Mouse (Mus musculus) adrenal gland, postnatal 10 days (tissue): Measurements from ENCODE around the gene H2-DMa. TPM values are rescaled to one million over a fixed set of nuclear protein-coding genes. Genes with fewer than 3 reads are reported as not detected.
A peak's percentile ranks its signal among the peaks of the same experiment; 100 is the strongest.
"Not testable (repeated sequence)": the region's sequence is repeated elsewhere in the genome, so short reads cannot be mapped to it uniquely, and the experiment has no call there.

ENCODE experiments used
- DNase-seq: peaks from one replicate; pipeline ENCODE4 v3.0.0; 2021; ENCODE audit warnings: mixed read lengths
- total RNA-seq, 2 experiments: library from RNA; stranded (reverse); gene quantifications; 2 replicates each; pipeline ENCODE4 v1.2.3; 2021

The H2-DMa gene
- total RNA-seq, 2 experiments from 2014 or later = 8.9 to 15.2 TPM

DNA sequence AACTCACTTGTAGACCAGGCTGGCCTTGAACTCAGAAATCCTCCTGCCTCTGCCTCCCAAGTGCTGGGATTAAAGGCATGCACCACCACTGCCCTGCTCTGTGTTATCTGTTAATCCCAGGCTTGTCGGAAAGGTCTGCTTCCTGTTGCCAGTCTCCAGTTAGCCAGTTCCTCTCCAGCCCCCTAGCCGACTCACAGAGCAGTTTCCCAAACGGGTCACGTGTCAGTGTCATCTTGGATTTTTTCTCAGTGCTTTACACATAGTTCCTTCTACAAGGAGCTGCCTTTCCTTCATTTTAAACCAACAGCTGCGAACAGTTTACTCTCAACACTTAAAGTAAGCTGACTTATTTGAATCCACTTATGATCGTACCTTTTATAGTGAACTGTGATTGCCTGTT, 5.3 kb downstream of the H2-DMa start:
- no peak for DNase-seq

- no peak for DNase-seq
Measured at GRCm38 (mm10) chr17:34126826-34127420, 7.6 kb downstream of the H2-DMa start.

DNA sequence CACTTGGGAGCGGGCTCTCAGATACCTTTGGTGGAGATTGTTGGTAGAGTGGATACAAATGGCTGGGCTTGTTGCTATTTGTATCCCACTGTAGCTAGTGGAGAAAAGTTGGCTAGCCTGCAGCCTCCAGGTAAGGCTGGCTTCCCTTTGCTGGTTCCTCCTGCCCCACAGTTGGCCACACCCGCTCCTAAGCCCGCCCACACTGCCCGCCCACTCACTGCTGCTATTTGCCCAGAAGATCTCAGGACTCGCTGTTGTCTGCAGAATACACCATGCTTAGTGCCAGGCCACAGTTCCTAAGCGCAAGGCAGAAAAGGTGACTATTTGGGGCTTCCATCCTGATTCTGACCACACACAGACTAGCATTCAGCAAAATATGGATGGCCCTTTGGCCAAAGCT, 8.1 kb downstream of the H2-DMa start:
- DNase-seq = peak; percentile 70

DNA sequence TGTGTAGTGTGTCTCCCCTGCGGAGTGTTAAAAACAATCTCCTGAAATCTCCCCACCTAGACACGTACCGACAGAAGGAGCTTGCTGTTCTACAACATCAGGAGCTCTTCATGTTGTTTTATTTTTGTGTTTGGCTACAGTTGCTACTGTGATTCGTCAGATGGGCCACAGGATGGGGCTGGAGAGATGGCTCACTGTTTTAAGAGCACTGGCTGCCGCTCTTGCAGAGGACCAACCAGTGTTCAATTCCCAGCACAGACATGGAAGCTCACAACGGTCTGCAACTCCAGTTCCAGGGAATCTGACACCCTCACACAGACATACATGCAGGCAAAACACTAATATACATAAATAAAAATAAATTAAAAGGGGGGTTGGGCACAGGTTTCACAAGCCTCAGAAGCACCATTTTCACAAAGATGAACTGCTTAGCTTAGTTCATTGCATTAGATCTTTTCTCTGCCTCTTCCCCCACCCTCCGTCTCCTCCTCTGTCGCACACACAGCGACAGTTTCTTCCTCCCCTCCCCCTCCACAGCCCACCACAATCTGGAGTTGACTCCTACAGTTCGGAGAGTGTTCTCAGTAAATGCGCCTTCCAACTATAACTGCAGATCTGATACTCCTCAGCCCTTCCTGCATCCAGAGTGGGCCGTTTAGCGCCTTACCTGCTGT, 9.1 kb downstream of the H2-DMa start:
- no peak for DNase-seq

DNA sequence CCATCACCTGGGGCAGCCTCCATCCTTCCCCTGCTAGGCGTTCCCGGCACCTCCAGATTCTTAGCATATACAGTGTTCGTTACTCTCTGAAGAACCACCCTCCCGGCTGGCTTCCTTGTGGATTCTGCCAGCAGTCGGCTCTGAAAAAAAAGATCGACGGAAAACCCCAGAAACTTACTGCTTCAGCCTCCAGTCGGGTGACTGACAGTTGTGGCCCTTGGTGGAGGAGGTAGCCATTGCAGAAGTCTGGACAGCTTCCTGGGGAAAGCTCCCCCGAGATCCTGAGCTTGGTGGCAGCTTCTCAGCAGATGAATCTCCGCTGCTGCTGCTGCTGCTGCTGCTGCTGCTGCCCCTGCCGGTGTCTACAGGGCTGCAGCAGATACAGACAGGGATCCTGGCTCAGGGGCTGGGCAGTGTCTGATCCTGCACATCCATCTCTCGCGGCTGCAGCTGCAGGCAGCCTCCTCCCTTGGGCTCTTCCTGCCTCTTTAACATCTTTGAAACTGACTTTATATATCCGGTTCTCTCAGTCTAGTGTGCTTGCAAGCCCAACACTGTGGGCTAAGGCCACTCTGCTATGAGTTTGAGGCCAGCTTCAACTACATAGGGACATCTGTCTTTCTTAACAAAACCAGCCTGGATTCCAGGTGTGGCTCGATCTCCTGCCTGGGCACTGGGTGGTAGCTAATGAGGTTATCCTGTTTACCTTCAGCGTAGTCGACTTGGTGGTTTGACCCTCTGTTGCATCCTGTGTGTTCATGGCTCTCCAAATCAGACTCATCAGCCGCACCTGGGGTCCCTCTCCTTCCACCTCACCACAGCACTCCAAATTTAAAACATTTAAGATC, 9.8 kb downstream of the H2-DMa start:
- no peak for DNase-seq

DNA sequence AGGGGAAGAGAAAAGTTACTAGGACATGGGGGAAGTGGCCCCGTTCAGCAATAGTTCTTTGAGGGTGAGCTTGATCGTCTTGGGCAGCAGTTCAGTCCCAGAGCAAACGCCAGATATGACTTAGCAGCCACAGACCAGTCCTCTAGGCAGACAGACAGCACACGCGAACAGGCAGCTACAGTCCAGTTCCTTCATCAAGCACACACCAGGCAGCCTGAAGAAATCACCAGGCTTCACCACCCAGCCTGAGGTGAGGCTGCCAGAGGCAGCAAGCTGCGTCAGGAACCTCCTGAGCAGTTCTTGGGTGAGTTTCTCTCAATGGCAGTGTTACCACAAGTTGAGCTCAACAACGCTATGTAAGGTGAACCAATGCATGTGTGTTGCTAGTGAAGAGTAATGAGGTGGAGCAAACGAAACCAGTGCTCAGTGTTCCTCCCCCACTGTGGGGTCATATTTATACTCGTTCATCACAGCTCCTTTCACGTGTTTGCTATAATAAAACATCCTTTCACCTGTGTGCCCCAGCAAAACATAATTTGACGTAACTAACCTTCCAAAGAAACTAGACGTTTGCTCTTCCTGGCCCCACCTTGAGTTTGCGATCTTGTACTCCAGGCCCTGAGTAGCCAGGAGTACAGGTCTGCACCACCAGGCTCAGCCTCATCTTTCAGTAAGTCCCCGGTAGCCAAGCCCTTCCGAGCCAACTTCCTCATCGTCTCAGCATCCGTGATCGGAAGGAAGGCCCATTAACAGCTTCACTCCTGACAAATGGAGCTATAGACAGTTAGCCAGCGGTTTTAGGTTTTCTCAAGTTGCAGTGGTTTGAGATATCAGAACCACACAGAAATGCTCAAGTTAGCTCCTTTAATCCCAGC, 11.0 kb downstream of the H2-DMa start:
- no peak for DNase-seq

- DNase-seq = no peak
Measured at GRCm38 (mm10) chr17:34131911-34132310, 12.6 kb downstream of the H2-DMa start.

DNA sequence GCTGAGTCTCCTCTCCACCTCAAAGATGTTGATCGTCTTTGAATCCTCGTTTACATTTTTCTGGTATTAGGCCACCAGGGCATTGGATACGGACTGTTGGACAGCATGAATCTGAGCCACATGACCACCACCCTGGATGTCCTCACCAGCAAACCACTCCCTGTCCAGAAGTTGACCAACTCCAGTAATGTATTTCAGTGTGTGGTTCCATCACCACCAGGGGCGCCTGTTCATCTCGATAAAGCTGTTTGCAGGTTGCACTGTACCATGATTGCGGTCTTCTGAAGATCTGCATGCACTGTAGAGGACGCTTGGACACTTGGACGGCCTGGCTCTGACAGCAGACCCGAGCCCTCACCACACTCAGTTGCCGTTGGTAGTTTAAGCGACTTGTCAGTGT, 13.9 kb downstream of the H2-DMa start:
- DNase-seq = no peak

GRCm38 (mm10) chr17:34134451-34134850, 15.1 kb downstream of the H2-DMa start:
- DNase-seq = no peak

GRCm38 (mm10) chr17:34135297-34136224, 16.2 kb downstream of the H2-DMa start:
- DNase-seq = peak; percentile 100

- DNase-seq = no peak
Measured at GRCm38 (mm10) chr17:34137601-34138000, 18.3 kb downstream of the H2-DMa start.

DNA sequence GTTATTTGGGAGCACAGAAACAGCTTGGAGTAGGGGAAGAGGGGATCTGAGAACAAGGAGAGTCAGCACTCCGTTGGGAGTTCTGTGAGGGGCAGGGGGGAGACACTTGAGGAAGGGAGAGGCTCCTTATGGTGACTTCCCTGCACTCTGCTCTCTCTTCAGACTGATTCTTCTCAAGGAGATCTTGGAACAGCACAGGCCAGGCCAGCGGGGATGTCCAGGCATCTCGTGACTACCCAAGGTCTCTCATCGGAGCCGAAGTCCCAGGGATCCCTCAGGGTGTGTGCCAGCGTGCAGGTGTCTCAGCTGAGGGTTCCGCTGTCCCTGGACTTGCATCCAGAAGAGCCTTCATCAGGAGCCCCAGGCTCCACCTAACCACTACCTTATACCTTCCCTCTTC, 19.3 kb downstream of the H2-DMa start:
- DNase-seq = no peak

- DNase-seq = no peak
Measured at GRCm38 (mm10) chr17:34139416-34139815, 20.1 kb downstream of the H2-DMa start.

- no peak for DNase-seq
Measured at GRCm38 (mm10) chr17:34140240-34140639, 20.9 kb downstream of the H2-DMa start.

- no peak for DNase-seq
Measured at GRCm38 (mm10) chr17:34141448-34141847, 22.1 kb downstream of the H2-DMa start.

DNA sequence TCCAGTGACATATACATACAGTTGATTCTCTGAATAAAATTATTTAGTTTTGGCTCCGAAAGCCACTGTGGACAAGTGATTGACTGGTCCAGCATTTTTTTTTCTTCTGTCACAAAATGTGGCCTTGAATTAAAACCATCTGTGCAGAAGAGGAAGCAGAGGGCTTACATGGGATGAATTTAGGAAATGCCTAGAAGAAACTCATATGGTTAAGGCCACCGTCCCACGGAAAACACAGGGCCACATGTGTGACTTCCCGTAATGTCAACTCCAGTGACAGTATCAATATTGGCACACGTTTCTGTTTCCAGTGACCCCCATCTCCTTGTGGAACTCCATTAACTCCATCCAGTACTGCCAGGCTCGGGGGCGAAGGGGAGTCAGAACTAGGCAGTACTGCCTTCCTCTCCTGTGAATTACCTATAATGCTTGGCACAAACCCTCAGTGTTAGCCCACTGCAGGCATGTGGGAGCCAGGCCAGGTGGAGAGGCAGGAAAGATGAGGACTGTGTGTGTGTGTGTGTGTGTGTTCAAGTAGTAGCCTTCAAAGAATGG, 23.2 kb downstream of the H2-DMa start:
- DNase-seq = no peak

GRCm38 (mm10) chr17:34143033-34143432, 23.7 kb downstream of the H2-DMa start, which contains the start of gene H2-DMb2:
Gene H2-DMb2 (plus strand): TSS chr17:34143307.
- peak; percentile 46 for DNase-seq

GRCm38 (mm10) chr17:34143461-34143860, 24.1 kb downstream of the H2-DMa start:
- DNase-seq = no peak

DNA sequence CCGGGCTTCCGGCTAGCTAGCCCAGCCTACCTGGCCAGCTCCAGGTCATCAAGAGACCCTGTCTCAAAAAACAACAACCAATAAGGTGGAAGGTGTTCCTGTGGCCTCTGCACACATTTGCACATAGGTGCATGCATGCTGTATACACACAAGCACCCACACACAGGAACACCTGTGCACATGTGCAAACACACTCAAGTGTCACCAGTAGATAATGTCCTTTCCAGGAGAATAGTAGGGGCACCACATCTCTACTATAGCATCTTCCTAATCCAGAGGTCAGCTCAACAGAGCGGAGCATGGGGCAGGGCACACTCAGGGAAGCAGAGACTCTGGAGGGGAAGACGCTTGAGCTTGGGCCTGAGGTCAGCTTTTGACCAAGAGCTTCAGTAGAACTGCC, 24.9 kb downstream of the H2-DMa start:
- DNase-seq = not testable (repeated sequence)

DNA sequence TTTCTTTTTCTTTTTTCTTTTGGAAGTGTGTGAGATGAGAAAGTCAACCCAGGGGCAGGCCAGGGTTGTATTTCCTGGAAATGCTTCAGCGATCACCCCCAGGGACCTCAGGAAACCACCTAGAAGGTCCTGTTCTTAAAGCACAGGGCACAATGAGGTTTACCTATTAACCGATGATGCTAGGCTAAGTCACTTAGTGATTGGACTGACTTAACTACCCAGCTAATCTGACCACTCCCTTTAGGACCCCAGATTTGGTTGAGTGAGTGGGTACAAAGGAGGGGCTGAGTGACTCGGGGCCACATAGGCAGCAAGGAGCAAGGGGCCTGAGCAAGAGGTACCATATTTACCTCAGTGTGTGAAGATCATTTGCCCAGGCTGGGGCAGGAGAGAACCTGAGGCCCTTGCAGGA, 25.6 kb downstream of the H2-DMa start:
- DNase-seq = no peak

DNA sequence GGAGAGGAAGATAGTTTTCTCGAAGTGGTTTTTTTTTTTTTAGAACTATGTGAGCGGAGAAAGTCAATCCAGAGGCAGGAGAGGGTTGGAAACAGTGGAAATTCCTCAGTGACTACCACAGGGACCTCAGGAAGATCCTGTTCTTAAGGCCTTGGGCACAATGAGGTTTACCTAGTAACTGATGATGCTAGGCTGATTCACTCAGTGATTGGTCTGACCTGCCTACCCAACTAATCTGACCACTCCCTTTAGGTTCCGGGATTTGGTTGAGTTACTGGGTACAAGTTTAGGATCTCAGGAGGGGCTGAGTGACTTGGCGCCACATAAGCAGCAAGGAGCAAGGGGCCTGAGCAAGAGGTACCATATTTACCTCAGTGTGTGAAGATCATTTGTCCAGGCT, 33.6 kb downstream of the H2-DMa start, which contains the start of gene H2-DMb1:
TSS of gene H2-DMb1 (plus strand) at position 150 of the 400 bp plus-strand sequence.
- peak; percentile 64 for DNase-seq
